Mouse (Mus musculus) ES-Bruce4 (cell line): ENCODE results near the gene Zfp652.

Source experiments
- CTCF ChIP-seq: IDR thresholded peaks from one replicate; pipeline ENCODE4 v1.8.1; 2011; ENCODE audit warnings: low read depth, low read length
- EP300 ChIP-seq: IDR thresholded peaks from 2 replicates; pipeline ENCODE4 v1.6.1; 2011; ENCODE audit warnings: low read depth, low read length; ENCODE audit not compliant: insufficient read depth

DNA sequence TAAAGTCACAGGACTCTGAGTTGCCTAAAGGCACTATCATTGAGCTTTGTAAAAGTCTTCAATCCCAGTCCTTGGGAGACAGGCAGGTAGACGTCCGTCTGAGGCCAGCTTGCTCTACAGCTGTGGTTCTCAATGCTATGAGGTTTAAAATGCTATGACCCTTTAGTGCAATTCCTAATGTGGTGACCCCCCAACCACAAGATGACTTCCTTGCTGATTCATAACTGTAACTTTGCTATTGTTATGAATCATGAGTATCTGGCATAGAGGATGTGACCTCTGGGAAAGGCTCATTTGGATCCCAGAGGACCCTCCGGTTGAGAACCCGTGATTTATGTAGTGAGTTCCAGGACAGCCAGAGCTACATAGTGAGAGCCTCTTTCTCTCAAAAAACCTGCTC, 66.9 kb downstream of the Zfp652 start:
- TF ChIP-seq CTCF (no peak), EP300 (no peak)
